Mouse (Mus musculus): ENCODE data around the gene Dnah8. TPM values are rescaled to one million over a fixed set of nuclear protein-coding genes. Genes with fewer than 3 reads are reported as not detected.

Dnah8 gene
- total and polyA plus RNA-seq, 3 experiments = 15.4 to 143 (median 19.5) TPM

- H3K27ac ChIP-seq (ENCODE audit: control insufficient read depth, low read depth, low read length) = no peak overlapping the region
- TF ChIP-seq ELF1 (IDR thresholded peaks at IDR 0.05; ENCODE audit: low read depth, low read length) (no peak), CTCF (IDR thresholded peaks at IDR 0.05 in 2 of 3, conservative IDR thresholded peaks at IDR 0.05 in 1 of 3; ENCODE audit: control insufficient read depth in 1 of 3, insufficient read depth in 1 of 3, low read depth in 2 of 3, low read length in 3 of 3, poor library complexity in 1 of 3, severe bottlenecking in 1 of 3) (peak; percentile 46 to 67 (median 60))
- H3K36me3 ChIP-seq (ENCODE audit: control insufficient read depth in 1 of 2, insufficient read depth in 2 of 2, low read length in 2 of 2) = 0 out of 4 replicates have a peak, but pooled peaks cover 0 to 1% of the 10 kb centered on the region in 2 experiments
- no peaks in the 10 kb centered on the region for H3K79me2 ChIP-seq (ENCODE audit: control insufficient read depth, insufficient read depth, low read length, poor library complexity)
- H3K27me3 ChIP-seq (ENCODE audit: control insufficient read depth in 1 of 2, insufficient read depth in 2 of 2, low read length in 2 of 2) = no peaks in the 10 kb centered on the region
- H3K9me3 ChIP-seq (replicated peaks; ENCODE audit: insufficient read depth, low read length) = no peaks in the 10 kb centered on the region
- no peak overlapping the region for H3K4me3 ChIP-seq (ENCODE audit: control insufficient read depth in 1 of 2, insufficient read depth in 1 of 2, low read depth in 2 of 2, low read length in 2 of 2)
- peak; percentile 36 for DNase-seq (ENCODE audit: low read depth, low spot score)
- no peaks in the 10 kb centered on the region for H3K4me1 ChIP-seq (ENCODE audit: control insufficient read depth in 1 of 2, insufficient read depth in 2 of 2, low read length in 2 of 2)
- no peak overlapping the region for H3K9ac ChIP-seq (ENCODE audit: control insufficient read depth, low read depth, low read length, poor library complexity, severe bottlenecking)
Measured at GRCm38 (mm10) chr17:30719031-30719430, 94.9 kb downstream of the Dnah8 start.

- H3K4me1 ChIP-seq (ENCODE audit: control insufficient read depth in 1 of 2, insufficient read depth in 2 of 2, low read length in 2 of 2) = peaks cover 0 to 5% of the 10 kb centered on the region in 2 experiments; a peak in 1 of 4 replicates
Measured at GRCm38 (mm10) chr17:30727788-30728187, 103.6 kb downstream of the Dnah8 start.

GRCm38 (mm10) chr17:30732736-30733135 lies 108.6 kb downstream of the Dnah8 start:
- peaks cover 0 to 5% of the 10 kb centered on the region in 2 experiments; a peak in 1 of 4 replicates for H3K4me1 ChIP-seq (ENCODE audit: control insufficient read depth in 1 of 2, insufficient read depth in 2 of 2, low read length in 2 of 2)
- no peaks in the 10 kb centered on the region for H3K27me3 ChIP-seq (ENCODE audit: control insufficient read depth in 1 of 2, insufficient read depth in 2 of 2, low read length in 2 of 2)
- H3K9me3 ChIP-seq (replicated peaks; ENCODE audit: insufficient read depth, low read length) = no peaks in the 10 kb centered on the region
- peak; percentile 34; the same call in 1 of the 2 replicates for TF ChIP-seq ELF1 (IDR thresholded peaks at IDR 0.05; ENCODE audit: low read depth, low read length)
- TF ChIP-seq MXI1 (IDR thresholded peaks at IDR 0.05; ENCODE audit: low read depth, low read length) = no peak
- DNase-seq (ENCODE audit: low read depth, low spot score) = peak; percentile 64
- no peak overlapping the region for H3K9ac ChIP-seq (ENCODE audit: control insufficient read depth, low read depth, low read length, poor library complexity, severe bottlenecking)
- no peaks in the 10 kb centered on the region for H3K79me2 ChIP-seq (ENCODE audit: control insufficient read depth, insufficient read depth, low read length, poor library complexity)
- no peak overlapping the region for H3K4me3 ChIP-seq (ENCODE audit: control insufficient read depth in 1 of 2, insufficient read depth in 1 of 2, low read depth in 2 of 2, low read length in 2 of 2)
- H3K36me3 ChIP-seq (ENCODE audit: control insufficient read depth in 1 of 2, insufficient read depth in 2 of 2, low read length in 2 of 2) = peaks cover 1 to 2% of the 10 kb centered on the region in 2 experiments; a peak in 2 of 4 replicates
- no peak overlapping the region for H3K27ac ChIP-seq (ENCODE audit: control insufficient read depth, low read depth, low read length)

More at GRCm38 (mm10) chr17:30727788-30728187, 103.6 kb downstream of the Dnah8 start:
- peak; percentile 43 for DNase-seq (ENCODE audit: low read depth, low spot score)
- TF ChIP-seq ZNF384 (IDR thresholded peaks at IDR 0.05; ENCODE audit: low read depth, low read length) (peak; percentile 37; the same call in 1 of the 2 replicates), CHD2 (IDR thresholded peaks at IDR 0.05; ENCODE audit: low read length) (no peak), SMC3 (IDR thresholded peaks at IDR 0.05; ENCODE audit: low read depth, low read length) (peak; percentile 56), RAD21 (IDR thresholded peaks at IDR 0.05; ENCODE audit: low read depth, low read length) (peak; percentile 29), CTCF (IDR thresholded peaks at IDR 0.05 in 2 of 3, conservative IDR thresholded peaks at IDR 0.05 in 1 of 3; ENCODE audit: control insufficient read depth in 1 of 3, insufficient read depth in 1 of 3, low read depth in 2 of 3, low read length in 3 of 3, poor library complexity in 1 of 3, severe bottlenecking in 1 of 3) (peak; percentile 69 to 91 (median 79)), CHD1 (IDR thresholded peaks at IDR 0.05; ENCODE audit: low read depth, low read length) (no peak)
- H3K36me3 ChIP-seq (ENCODE audit: control insufficient read depth in 1 of 2, insufficient read depth in 2 of 2, low read length in 2 of 2) = peaks cover 1 to 2% of the 10 kb centered on the region in 2 experiments; a peak in 2 of 4 replicates
- no peak overlapping the region for H3K27ac ChIP-seq (ENCODE audit: control insufficient read depth, low read depth, low read length)
- H3K9me3 ChIP-seq (replicated peaks; ENCODE audit: insufficient read depth, low read length) = no peaks in the 10 kb centered on the region
- H3K9ac ChIP-seq (ENCODE audit: control insufficient read depth, low read depth, low read length, poor library complexity, severe bottlenecking) = no peak overlapping the region
- H3K4me3 ChIP-seq (ENCODE audit: control insufficient read depth in 1 of 2, insufficient read depth in 1 of 2, low read depth in 2 of 2, low read length in 2 of 2) = no peak overlapping the region
- H3K27me3 ChIP-seq (ENCODE audit: control insufficient read depth in 1 of 2, insufficient read depth in 2 of 2, low read length in 2 of 2) = no peaks in the 10 kb centered on the region
- H3K79me2 ChIP-seq (ENCODE audit: control insufficient read depth, insufficient read depth, low read length, poor library complexity) = no peaks in the 10 kb centered on the region

Data from MEL (cell line).